Mouse (Mus musculus) heart, embryonic 16.5 days (tissue): ENCODE measurements around the gene Rgp1. TPM values are rescaled to one million over a fixed set of nuclear protein-coding genes. Genes with fewer than 3 reads are reported as not detected.
"Not testable (repeated sequence)": the region's sequence is repeated elsewhere in the genome, so short reads cannot be mapped to it uniquely, and the experiment has no call there.

Experiments
- ATAC-seq: fragments of 200-750 bp; cut with Nextera tagmentation; replicated peaks from 2 replicates; pipeline ENCODE4 v1.8.0; 2017; ENCODE audit warnings: moderate number of reproducible peaks; ENCODE audit not compliant: insufficient read depth, low FRiP score; ENCODE audit errors: extremely low read depth
- H3K27ac ChIP-seq: fragments of 300-500 bp; sonication (generic); 2 replicates; pipeline ENCODE4 v1.5.1; 2014; ENCODE audit warnings: mild to moderate bottlenecking, low read length, control low read depth, moderate library complexity
- H3K27me3 ChIP-seq: fragments of 300-500 bp; sonication (generic); 2 replicates; pipeline ENCODE4 v1.6.1; 2014; ENCODE audit warnings: low read length, mixed read lengths; ENCODE audit not compliant: control insufficient read depth, insufficient read depth
- H3K36me3 ChIP-seq: fragments of 300-500 bp; sonication (generic); 2 replicates; pipeline ENCODE4 v1.6.1; 2014; ENCODE audit not compliant: control insufficient read depth, insufficient read depth
- H3K4me1 ChIP-seq: fragments of 300-500 bp; sonication (generic); 2 replicates; pipeline ENCODE4 v1.6.1; 2014; ENCODE audit warnings: low read length, mixed read lengths; ENCODE audit not compliant: control insufficient read depth, insufficient read depth
- H3K4me2 ChIP-seq: fragments of 300-500 bp; sonication (generic); 2 replicates; pipeline ENCODE4 v1.6.1; 2014; ENCODE audit warnings: low read depth, mild to moderate bottlenecking, control low read depth, low read length
- H3K4me3 ChIP-seq: fragments of 300-500 bp; sonication (generic); 2 replicates; pipeline ENCODE4 v1.5.1; 2014; ENCODE audit warnings: mild to moderate bottlenecking, control low read depth, low read length
- H3K9ac ChIP-seq: fragments of 300-500 bp; sonication (generic); 2 replicates; pipeline ENCODE4 v1.6.1; 2014; ENCODE audit warnings: low read length, control low read depth
- H3K9me3 ChIP-seq: fragments of 300-500 bp; sonication (generic); replicated peaks from 2 replicates; pipeline ENCODE4 v1.6.1; 2016; ENCODE audit warnings: low read length; ENCODE audit not compliant: control insufficient read depth
- WGBS: fragments of 180-500 bp; shearing (Covaris S2); extraction: QIAGEN DNeasy Blood & Tissue Kit; methylation state at CpG from one replicate; pipeline ENCODE4 v1.1.7; 2014; 5-methylcytosine and 5-hydroxymethylcytosine counted together
- polyA plus RNA-seq: library from polyadenylated mRNA; unstranded; fragments of >200 nt; fragmentation: Nextera tagmentation; extraction: Ambion mirVana; gene quantifications from 2 replicates; pipeline ENCODE4 v1.2.1, GENCODE M21; 2015

Gene Rgp1
- polyA plus RNA-seq, 1 experiment from 2014 or later: 21.7 TPM

DNA sequence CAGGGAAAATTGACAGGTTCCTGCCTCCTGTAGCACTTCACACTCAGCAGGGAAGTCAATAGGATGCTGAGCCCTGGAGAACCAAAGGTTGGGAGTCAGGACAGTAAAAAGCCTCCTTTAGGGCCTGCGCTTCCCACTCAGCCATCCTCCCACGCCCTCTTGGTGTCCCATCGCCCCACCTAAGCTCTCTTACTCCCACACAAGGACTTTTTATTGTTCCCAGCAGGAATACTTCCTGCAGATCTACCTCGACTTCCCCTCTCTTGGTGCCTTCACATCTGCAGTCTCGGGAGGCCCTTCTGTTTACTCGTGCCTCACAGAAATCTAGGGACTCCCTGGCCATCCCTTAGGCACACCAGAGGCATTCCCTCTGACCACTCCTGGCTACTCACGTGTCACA, 4.9 kb downstream of the Rgp1 start:
- H3K9me3 ChIP-seq: no peaks in the 10 kb centered on the region
- H3K27me3 ChIP-seq: no peaks in the 10 kb centered on the region
- ATAC-seq: no peak
- H3K36me3 ChIP-seq: peaks cover 29% of the 10 kb centered on the region
- H3K9ac ChIP-seq: no peak overlapping the region
- WGBS: 74% methylated on average over 7 of the region's 7 CpGs
- no peak overlapping the region for H3K4me2 ChIP-seq
- H3K4me3 ChIP-seq: no peak overlapping the region
- 0 out of 2 replicates have a peak overlapping the region, but pooled peaks have one; percentile 3 for H3K27ac ChIP-seq
- H3K4me1 ChIP-seq: peaks cover 15% of the 10 kb centered on the region

DNA sequence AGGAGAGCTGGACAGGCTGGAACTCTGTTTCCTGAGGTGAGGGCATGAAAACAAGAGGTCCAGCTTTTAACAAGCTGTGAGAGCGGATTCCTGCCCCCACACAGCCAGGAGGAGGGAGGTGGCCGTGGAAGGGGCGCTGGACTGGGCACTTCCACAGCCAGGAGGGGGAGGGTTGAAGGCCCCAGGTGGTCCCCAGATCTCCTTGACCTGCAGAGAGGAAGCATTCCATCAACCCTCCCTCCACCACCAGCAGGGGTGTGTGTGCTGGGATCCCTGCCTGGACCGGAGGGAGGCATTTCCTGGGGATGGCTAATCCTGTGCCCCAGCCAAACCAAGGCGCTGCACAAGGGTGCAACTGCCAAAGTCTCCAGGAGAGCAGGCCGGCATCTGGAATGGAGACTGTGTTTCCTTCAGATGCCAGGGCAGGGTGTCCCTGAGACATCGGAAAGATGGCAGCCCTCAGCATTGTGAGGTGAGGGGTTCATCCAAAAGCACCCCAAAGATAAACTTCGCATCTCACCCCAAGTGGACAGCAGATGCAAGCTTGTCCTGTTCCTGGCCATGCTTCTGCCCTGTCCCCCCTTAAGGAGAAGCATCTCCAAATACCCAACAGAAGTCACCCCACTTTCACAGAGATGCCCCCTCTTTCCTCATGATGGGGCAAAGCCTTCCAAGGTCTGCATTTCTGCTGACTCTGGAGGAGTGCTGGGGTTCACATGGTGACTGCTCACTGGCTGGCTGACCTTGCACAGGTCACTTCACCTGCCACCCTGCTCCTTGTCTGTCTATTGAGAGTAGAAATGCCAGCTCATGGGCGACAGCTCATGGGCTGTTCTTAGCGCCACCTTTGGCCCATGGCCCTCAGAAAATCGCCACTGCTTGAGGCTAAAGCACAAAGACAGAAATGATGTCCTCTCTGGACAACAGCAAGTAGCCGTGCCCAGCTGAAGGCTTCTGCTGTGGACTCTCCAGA, 6.2 kb downstream of the Rgp1 start, which contains the start of gene Msmp:
Msmp (minus strand) TSS at position 51 of the 973 bp plus-strand sequence.
- H3K4me1 ChIP-seq: peaks cover 9% of the 10 kb centered on the region
- 50% methylated on average over 12 of the region's 12 CpGs for WGBS
- H3K4me2 ChIP-seq: no peak within 1 kb of the TSS
- H3K27ac ChIP-seq: 0 out of 2 replicates have a peak within 1 kb of the TSS, but pooled peaks have one; percentile 3
- peaks cover 29% of the 10 kb centered on the region for H3K36me3 ChIP-seq
- ATAC-seq: no peak
- H3K9me3 ChIP-seq: no peaks in the 10 kb centered on the region
- no peak within 1 kb of the TSS for H3K4me3 ChIP-seq
- H3K27me3 ChIP-seq: no peaks in the 10 kb centered on the region
- H3K9ac ChIP-seq: no peak within 1 kb of the TSS

DNA sequence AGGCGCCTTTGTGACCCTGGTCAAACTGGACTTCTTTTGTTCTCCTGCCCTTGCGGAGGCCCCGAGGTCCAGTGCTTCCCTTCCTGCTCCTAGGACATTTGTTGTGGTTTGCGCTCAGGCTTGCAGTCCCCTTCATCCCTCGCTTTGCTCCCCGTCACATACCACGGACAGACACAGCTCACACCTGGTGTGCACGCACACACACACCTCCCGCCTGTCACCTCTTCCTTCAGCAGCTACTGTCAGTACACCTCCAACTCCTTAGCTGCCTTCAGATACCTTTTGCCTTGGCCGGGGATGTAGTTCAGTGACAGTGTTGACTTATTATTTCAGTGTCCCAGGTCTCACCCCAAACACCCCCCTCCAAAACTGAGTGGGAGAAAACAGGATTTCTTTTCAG, 7.2 kb downstream of the Rgp1 start:
- no peak overlapping the region for H3K27ac ChIP-seq
- H3K4me2 ChIP-seq: no peak overlapping the region
- H3K9ac ChIP-seq: no peak overlapping the region
- ATAC-seq: no peak
- peaks cover 24% of the 10 kb centered on the region for H3K36me3 ChIP-seq
- 44% methylated on average over 9 of the region's 10 CpGs for WGBS
- H3K4me1 ChIP-seq: 0 out of 2 replicates have a peak, but pooled peaks cover 7% of the 10 kb centered on the region
- no peaks in the 10 kb centered on the region for H3K9me3 ChIP-seq
- no peaks in the 10 kb centered on the region for H3K27me3 ChIP-seq
- H3K4me3 ChIP-seq: no peak overlapping the region

DNA sequence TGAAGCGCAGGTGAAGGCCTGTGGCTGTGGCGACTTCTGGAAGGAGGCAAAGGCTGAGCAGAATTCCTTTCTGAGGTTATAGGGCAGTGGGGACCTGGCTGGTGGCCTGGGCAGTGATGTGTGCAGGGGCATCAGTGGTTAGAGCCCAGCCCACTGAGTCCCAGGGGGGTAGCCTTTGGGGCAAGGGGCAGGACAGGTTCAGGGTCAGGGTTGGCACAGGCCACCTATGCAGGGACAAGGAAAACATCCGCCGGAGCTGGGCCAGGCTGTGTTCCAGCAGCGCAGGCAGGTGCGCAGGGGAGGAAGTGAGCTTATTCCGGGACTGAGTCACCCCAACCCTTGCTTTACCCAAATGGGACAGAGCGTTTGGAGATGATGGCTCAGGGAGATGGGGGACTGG, 7.9 kb downstream of the Rgp1 start:
- WGBS: 62% methylated on average over 8 of the region's 8 CpGs
- Histone ChIP-seq H3K4me1 (0 out of 2 replicates have a peak, but pooled peaks cover 7% of the 10 kb centered on the region), H3K4me3 (no peak overlapping the region), H3K9me3 (no peaks in the 10 kb centered on the region), H3K4me2 (no peak overlapping the region), H3K9ac (no peak overlapping the region), H3K27me3 (no peaks in the 10 kb centered on the region), H3K36me3 (peaks cover 18% of the 10 kb centered on the region), H3K27ac (no peak overlapping the region)
- ATAC-seq: no peak

DNA sequence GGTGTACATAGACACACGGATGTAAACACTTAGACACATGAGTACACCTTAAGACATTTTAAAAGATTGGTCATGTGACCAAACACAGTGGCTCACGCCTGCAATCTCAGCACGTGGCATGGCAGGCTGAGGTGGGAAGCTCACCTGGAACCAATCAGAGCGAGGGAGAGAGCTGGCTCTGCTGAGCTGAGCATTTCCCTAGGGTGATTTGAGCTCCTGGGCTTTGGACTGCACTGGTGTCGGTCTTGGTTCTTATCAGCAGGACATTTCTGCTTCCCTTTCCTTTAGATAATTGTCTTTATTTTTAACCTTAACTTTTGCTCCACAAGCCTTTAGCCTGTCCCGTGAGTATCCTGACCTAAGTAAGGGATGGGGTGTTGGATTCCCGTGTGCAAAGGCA, 9.2 kb downstream of the Rgp1 start:
- no peak overlapping the region for H3K4me3 ChIP-seq

DNA sequence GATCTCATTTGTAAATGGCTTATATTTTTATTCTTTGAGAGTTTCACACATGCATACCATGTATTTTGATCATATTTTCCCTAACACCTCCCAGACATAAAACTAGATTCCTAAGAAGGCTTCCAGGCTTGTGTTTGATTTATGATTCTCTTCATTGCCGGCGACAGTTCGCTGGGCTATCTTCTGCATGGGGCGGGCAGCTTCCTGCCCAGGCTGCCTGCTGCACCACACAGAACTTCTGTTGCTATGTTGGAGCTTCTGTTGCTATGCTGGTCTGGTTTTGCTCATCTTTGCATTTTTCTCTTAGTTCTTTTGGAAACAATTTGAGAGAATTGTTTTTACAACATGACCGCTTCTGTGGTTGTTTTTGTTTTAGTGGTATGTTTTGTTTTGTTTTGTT, 13.0 kb downstream of the Rgp1 start:
- no peak overlapping the region for H3K9ac ChIP-seq
- no peak overlapping the region for H3K4me2 ChIP-seq
- H3K9me3 ChIP-seq: no peaks in the 10 kb centered on the region
- peaks cover 8% of the 10 kb centered on the region; the same call in 1 of the 2 replicates for H3K4me1 ChIP-seq
- no peaks in the 10 kb centered on the region for H3K36me3 ChIP-seq
- WGBS: 49% methylated on average over 5 of the region's 5 CpGs
- no peak overlapping the region for H3K4me3 ChIP-seq
- no peak overlapping the region for H3K27ac ChIP-seq
- H3K27me3 ChIP-seq: no peaks in the 10 kb centered on the region
- ATAC-seq: no peak

More for the DNA sequence above, 9.2 kb downstream of the Rgp1 start:
- H3K4me1 ChIP-seq: 0 out of 2 replicates have a peak, but pooled peaks cover 7% of the 10 kb centered on the region
- no peak overlapping the region for H3K4me2 ChIP-seq
- peaks cover 12% of the 10 kb centered on the region for H3K36me3 ChIP-seq
- no peak overlapping the region for H3K9ac ChIP-seq
- ATAC-seq: 0 out of 2 replicates have a peak, but pooled peaks have one; percentile 21
- H3K9me3 ChIP-seq: no peaks in the 10 kb centered on the region
- peak overlapping the region; percentile 12; the same call in 1 of the 2 replicates for H3K27ac ChIP-seq
- 29% methylated on average over 7 of the region's 7 CpGs for WGBS
- no peaks in the 10 kb centered on the region for H3K27me3 ChIP-seq

DNA sequence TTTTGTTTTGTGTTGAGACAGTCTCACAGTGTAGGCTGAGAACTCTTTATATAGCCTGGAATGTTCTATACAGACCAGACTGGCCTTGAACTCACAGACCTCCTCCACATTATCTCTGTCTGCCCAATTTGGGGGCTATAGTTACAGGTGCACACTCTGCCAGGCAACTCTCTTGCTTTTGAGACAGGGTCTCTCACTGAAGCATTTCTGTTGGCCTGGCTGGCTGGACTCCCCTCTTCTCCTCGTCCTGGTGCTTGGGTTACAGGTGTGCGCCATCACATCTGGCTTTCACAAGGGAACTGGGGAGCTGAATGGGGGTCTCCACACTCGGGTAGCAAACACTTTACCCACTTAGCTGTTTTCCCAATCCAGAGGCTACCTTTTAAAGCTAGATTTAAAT, 13.4 kb downstream of the Rgp1 start:
- WGBS: 78% methylated on average over 3 of the region's 3 CpGs
- Histone ChIP-seq H3K9me3 (no peaks in the 10 kb centered on the region), H3K4me2 (no peak overlapping the region), H3K4me3 (no peak overlapping the region), H3K27ac (no peak overlapping the region), H3K36me3 (no peaks in the 10 kb centered on the region), H3K4me1 (peaks cover 8% of the 10 kb centered on the region; the same call in 1 of the 2 replicates), H3K9ac (no peak overlapping the region), H3K27me3 (no peaks in the 10 kb centered on the region)
- ATAC-seq: no peak

DNA sequence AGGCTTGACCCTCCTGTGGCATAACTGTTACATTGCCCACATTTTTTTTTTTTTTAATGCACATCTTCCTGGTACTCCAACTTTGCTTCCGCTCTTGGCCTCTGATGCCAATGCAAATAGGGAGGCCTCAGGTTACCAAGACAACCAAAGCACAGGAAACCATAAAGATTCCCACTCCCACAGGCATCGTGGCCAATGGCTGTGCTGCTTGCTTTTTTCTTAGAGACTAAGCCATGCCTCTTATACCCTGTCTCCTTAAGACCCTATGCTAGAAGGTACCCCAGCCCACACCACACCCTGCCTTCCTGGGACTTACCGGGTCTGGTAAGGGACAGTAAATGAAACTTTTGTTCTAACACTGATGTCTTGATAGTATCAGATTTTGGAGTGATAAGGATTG, 14.9 kb downstream of the Rgp1 start:
- Histone ChIP-seq H3K4me3 (no peak overlapping the region), H3K4me2 (no peak overlapping the region), H3K27ac (no peak overlapping the region), H3K27me3 (no peaks in the 10 kb centered on the region), H3K9me3 (no peaks in the 10 kb centered on the region), H3K9ac (no peak overlapping the region), H3K36me3 (no peaks in the 10 kb centered on the region), H3K4me1 (peaks cover 3% of the 10 kb centered on the region; the same call in 1 of the 2 replicates)
- WGBS: 58% methylated on average over 3 of the region's 3 CpGs
- no peak for ATAC-seq

DNA sequence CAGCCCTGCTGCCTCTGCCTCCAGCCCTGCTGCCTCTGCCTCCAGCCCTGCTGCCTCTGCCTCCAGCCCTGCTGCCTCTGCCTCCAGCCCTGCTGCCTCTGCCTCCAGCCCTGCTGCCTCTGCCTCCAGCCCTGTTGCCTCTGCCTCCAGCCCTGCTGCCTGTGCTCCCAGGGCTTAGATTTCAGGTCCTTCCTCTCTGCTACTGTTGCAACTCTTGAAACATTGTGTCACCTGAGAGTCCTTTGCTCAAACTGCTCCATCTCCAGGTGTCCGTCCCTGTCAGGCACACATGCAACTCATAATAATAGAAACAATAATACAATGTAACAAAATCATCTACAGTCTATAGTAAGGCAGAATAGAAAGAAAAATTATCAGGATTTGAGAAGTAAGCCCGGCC, 18.1 kb downstream of the Rgp1 start:
- not testable (repeated sequence) for H3K4me3 ChIP-seq, H3K4me1 ChIP-seq, H3K9ac ChIP-seq, ATAC-seq, H3K27ac ChIP-seq, H3K36me3 ChIP-seq, H3K9me3 ChIP-seq, H3K27me3 ChIP-seq, H3K4me2 ChIP-seq
- WGBS: 85% methylated on average over 2 of the region's 2 CpGs
